Mouse (Mus musculus): ENCODE measurements around the gene Cacnb3.

Cacnb3 gene

GRCm38 (mm10) chr15:98675634-98676250 lies 45.1 kb downstream of the Cacnb3 start:
- in situ Hi-C loops (cut with MboI) = no loop called here

- in situ Hi-C loops (cut with MboI) = no loop called here
Observed at GRCm38 (mm10) chr15:98676471-98676870, 45.8 kb downstream of the Cacnb3 start.

DNA sequence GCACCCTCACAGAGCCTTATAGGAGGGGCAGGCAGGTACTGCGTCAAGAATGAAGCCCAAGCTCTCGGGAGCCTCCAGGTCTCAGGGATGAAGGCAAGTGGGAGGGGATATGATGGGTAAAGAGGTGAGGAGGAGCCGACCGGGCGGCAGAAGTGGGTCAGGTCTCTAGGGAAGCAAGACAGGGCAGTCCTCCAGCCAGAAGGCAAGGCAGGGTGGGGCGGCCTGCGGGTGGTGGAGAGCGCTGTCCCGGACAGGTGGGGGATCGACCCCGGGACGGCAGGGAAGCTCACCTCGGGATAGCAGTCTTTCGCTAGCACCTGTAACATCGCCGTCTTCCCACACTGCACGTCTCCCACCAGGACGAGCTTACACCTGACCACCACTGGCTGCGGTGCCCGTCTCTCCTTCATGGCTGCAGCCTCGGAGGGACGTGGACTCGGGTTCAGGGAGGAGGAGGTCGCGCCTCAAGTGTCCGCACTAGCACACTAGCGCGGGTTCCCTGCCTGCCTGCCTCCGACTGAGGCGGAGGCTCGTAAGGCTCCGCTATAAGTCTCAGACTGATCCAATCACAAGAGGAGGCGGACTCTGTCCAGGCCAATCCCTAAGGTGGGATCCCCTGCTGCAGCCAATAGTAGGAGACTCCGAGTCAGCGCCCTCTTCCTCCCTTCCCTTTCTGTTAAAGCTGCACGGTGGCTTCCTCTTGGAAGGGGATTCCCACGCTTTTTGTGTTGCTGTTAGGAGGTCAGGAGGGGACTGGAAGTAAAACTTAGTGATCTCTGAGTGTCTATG lies 46.5 kb downstream of the Cacnb3 start, which contains the start of gene Rnd1:
Gene Rnd1, minus strand, starts transcription at position 522 of the 789 bp plus-strand sequence.
- in situ Hi-C loops (cut with MboI) = no loop called here

DNA sequence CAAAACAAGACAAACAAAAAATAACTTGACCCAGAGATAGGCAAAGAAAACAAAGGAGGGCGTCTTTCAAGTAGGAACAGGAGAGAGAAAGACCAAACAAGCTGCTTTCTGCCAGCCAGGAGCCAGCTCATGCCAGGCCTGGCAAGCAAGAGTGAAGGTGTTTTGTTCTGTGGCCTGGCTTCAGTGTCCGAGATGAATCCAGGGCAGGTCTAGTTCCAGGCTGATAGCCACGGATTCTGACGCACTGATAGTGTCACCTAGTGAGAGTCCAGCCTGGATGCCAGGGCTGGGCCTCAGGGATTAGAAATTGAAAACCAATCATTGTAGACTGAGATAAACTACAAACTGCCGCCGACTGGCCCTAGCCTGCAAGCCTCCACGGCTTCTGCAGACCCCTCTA lies 47.3 kb downstream of the Cacnb3 start:
- in situ Hi-C loops (cut with MboI) = no loop called here

DNA sequence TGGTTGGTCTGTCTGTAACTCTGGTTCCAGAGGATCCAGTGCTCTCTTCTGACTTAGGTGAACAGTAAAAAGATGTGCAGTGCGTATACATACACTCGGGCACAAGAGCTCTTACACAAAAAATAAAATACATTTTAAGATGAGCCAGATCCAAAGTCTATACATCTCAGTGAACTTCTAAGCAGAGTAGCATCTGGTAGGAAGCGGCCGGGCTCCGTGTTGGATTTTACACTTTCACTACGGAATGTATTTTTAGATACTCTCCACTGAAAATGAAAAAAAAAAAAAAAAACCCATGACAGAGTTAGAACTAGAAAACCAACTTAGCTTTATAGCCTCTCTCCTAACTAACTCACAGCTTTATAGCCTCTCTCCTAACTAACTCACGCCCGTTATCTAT lies 50.0 kb downstream of the Cacnb3 start:
- in situ Hi-C loops (cut with MboI) = no loop called here

DNA sequence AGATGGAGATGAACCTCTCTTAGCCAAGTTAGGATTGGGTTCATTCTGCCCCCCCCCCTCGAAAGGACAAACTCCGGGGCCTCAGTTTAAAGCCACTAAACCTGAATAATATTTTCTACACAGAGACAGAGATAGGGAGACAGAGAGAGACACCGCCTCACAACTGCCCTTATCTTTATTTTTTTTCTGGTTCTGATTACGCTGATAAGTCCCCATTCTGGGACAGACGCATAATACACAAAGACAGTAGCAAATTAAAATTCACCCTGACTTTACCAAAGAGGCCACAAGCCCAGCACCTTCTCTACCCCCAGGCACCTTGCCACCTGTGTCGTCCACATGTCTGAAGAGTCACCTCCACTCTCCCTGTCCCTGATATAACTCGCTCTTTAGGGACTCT lies 51.0 kb downstream of the Cacnb3 start:
- in situ Hi-C loops (cut with MboI) = no loop called here

DNA sequence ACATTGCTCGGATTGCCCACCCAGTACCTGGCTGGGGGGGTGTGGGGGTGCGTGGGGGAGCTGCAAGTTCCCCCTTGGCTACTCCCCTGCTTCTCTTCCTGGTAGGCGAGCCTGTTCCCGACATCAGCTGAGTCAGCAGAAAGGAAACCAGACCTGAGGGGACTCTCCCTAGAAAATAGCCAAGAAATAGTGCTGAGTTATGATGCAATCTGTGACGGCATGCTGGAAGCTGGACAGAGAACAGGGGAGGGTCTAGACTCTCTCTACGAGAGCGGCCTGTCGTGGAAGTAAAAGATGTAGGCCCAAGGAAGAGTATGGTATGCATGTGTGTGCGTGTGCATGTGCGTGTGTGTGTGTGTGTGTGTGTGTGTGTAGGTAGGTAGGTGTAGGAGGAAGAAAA lies 52.5 kb downstream of the Cacnb3 start:
- in situ Hi-C loops (cut with MboI) = no loop called here

DNA sequence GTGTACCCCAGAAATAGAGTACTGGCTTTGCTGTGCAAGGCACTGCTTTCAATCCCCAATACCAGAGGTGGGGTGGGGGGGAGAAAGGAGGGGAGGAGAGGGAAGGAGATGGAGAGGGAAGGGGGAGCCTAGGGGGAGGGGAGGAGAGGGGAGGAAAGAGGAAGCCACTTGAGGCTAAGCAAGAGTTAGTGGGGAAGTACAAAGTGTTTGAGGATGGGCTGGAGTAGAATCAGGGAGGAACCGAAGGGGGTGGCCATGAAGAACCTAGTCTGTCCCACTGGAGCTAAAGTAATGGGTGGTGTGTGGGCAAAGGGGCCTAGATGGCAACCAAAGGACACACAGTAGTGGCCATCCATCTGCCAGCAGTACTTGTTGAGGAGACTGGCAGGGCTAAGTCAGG lies 53.1 kb downstream of the Cacnb3 start:
- in situ Hi-C loops (cut with MboI) = no loop called here

DNA sequence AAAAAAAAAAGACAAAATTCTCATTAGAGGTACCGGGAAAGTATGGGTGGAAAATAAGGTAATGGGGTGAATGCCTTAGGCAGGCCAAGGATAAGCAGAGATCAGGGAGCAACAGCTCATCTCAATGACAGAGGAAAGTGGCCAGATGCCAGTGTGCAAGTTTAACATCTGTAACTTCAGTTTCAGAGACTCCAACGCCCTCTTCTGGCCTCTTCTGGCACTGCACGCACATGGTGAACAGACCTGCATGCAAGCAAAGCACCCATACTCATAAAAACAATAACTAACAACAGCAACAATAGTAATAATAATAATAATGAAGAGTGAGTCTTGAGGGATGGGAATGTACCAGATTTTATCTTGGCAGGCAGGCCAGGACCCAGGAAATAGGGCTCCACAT lies 55.3 kb downstream of the Cacnb3 start:
- in situ Hi-C loops (cut with MboI) = no loop called here

GRCm38 (mm10) chr15:98689682-98690081 lies 59.0 kb downstream of the Cacnb3 start:
- in situ Hi-C loops (cut with MboI) = no loop called here

DNA sequence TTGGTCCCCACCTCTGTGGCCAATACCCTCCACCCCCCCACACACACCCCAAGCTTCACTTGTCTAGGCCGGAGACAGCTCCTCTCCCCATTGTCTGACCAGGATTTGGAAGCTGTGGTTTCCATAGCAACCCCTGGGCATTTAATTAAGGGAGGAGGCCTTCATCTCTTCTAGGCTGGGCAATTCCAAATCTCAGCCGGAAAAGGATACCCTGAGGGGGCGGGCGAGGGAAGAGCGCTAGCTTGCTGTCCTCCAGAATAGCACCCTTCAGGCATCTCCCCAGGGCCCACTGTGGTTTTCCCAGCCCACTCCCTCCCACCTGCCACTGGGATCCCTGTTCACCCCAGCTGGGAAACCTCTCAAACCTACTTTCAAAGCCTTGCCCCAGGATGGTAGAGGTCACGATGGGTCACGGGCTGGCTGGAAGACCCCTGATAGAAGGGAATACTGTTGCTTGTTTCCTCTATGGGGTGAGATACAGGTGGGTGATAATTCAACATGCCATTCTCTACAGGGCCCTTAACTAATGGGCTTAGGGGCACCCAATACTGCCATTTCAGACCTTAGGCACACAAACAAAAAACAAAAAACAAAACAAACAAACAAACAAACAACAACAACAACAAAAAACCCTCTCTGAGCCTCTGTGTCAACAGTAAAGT lies 61.0 kb downstream of the Cacnb3 start:
- in situ Hi-C loops (cut with MboI) = no loop called here

DNA sequence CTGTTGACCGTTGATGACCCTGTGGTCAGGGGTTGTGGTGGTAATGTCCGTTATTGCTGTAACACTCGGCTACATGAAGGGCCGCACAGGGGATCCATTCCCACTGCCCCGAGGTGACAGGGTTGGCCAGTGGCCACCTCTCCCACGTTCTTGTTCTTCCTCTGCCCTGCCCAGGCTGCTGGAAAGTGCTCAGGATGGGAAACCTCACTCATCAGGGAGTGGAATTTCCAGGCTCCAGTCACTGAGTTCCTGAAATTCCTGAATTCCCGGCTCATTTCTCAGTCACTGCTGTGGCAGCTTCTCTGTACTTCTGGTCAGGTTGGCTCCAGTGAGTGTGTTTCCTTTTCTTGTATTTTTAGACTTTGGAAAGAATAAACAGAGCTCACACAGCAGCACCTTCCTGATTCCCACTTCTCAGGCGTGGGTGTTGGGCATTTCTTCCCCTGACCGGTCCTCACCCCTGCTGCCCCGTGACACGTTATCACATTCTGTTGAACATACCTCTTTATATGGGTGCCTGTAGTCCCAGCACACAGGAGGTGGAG lies 61.6 kb downstream of the Cacnb3 start:
- in situ Hi-C loops (cut with MboI) = no loop called here
